Mouse (Mus musculus) ES-E14 (cell line): Measurements from ENCODE around the gene Plcb3.
"Not testable (repeated sequence)": the region's sequence is repeated elsewhere in the genome, so short reads cannot be mapped to it uniquely, and the experiment has no call there.

Experiments used
- CHD2 ChIP-seq: IDR thresholded peaks from 2 replicates; pipeline ENCODE4 v1.6.1; 2014; ENCODE audit warnings: mild to moderate bottlenecking, low read depth, low read length, inconsistent platforms
- HCFC1 ChIP-seq: IDR thresholded peaks from 2 replicates; pipeline ENCODE4 v1.6.1; 2012; ENCODE audit warnings: low read length, inconsistent platforms, borderline replicate concordance; ENCODE audit not compliant: insufficient read depth
- ZC3H11A ChIP-seq: IDR thresholded peaks from 2 replicates; pipeline ENCODE4 v1.6.1; 2012; ENCODE audit warnings: low read depth, mild to moderate bottlenecking, inconsistent platforms, low read length, borderline replicate concordance
- ZNF384 ChIP-seq: IDR thresholded peaks from 2 replicates; pipeline ENCODE4 v1.6.1; 2012; ENCODE audit warnings: low read depth, low read length, inconsistent platforms

DNA sequence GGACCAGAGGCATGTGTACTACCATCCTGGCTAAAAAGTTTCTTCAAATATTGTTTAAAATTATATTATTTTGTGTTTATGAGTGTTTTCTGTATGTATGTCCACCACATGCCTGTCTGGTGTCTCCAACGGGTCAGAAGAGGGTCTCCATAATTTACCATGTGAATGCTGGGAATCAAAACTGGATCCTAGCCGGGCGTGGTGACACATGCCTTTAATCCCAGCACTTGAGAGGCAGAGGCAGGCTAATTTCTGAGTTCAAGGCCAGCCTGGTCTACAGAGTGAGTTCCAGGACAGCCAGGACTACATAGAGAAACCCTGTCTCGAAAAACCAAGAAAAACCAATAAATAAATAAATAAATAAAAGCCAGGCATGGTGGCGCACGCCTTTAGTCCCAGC is 14.9 kb upstream of the Plcb3 start:
- TF ChIP-seq CHD2, HCFC1, ZNF384, ZC3H11A: not testable (repeated sequence)
